Mouse (Mus musculus) liver, embryonic 16.5 days (tissue): Measurements from ENCODE around the gene 2310022B05Rik. TPM values are rescaled to one million over a fixed set of nuclear protein-coding genes. Genes with fewer than 3 reads are reported as not detected.
A peak's percentile ranks its signal among the peaks of the same experiment; 100 is the strongest.

ENCODE experiments used
- ATAC-seq: fragments of 200-750 bp; cut with Nextera tagmentation; 2 replicates; pipeline ENCODE4 v1.8.0; 2017; ENCODE audit warnings: low read depth, mild to moderate bottlenecking, moderate number of reproducible peaks, moderate library complexity
- H3K27ac ChIP-seq: fragments of 300-500 bp; sonication (generic); 2 replicates; pipeline ENCODE4 v1.5.1; 2014; ENCODE audit warnings: mild to moderate bottlenecking, low read length
- H3K27me3 ChIP-seq: fragments of 300-500 bp; sonication (generic); 2 replicates; pipeline ENCODE4 v1.6.1; 2014; ENCODE audit warnings: low read depth, low read length, mixed read lengths; ENCODE audit not compliant: control insufficient read depth, insufficient read depth
- H3K36me3 ChIP-seq: fragments of 300-500 bp; sonication (generic); 2 replicates; pipeline ENCODE4 v1.6.1; 2014; ENCODE audit warnings: mild to moderate bottlenecking; ENCODE audit not compliant: control insufficient read depth, insufficient read depth
- H3K4me1 ChIP-seq: fragments of 300-500 bp; sonication (generic); 2 replicates; pipeline ENCODE4 v1.6.1; 2014; ENCODE audit warnings: low read depth, low read length, mixed read lengths; ENCODE audit not compliant: control insufficient read depth
- H3K4me2 ChIP-seq: fragments of 300-500 bp; sonication (generic); 2 replicates; pipeline ENCODE4 v1.6.1; 2014; ENCODE audit warnings: low read depth, low read length, mixed read lengths
- H3K4me3 ChIP-seq: fragments of 300-500 bp; sonication (generic); 2 replicates; pipeline ENCODE4 v1.5.1; 2014; ENCODE audit warnings: low read depth, mild to moderate bottlenecking, low read length
- H3K9ac ChIP-seq: fragments of 300-500 bp; sonication (generic); 2 replicates; pipeline ENCODE4 v1.6.1; 2014; ENCODE audit warnings: low read depth, low read length
- H3K9me3 ChIP-seq: fragments of 300-500 bp; sonication (generic); replicated peaks from 2 replicates; pipeline ENCODE4 v1.6.1; 2016; ENCODE audit warnings: low read length; ENCODE audit not compliant: control insufficient read depth
- WGBS: fragments of 180-500 bp; shearing (Covaris S2); extraction: QIAGEN DNeasy Blood & Tissue Kit; methylation state at CpG from one replicate; pipeline ENCODE4 v1.1.7; 2014; ENCODE audit not compliant: insufficient replicate concordance; 5-methylcytosine and 5-hydroxymethylcytosine counted together
- polyA plus RNA-seq: library from polyadenylated mRNA; unstranded; fragments of >200 nt; fragmentation: Nextera tagmentation; extraction: Ambion mirVana; gene quantifications from 2 replicates; pipeline ENCODE4 v1.2.1, GENCODE M21; 2015

2310022B05Rik gene
- polyA plus RNA-seq, 1 experiment from 2014 or later: 6.4 TPM

DNA sequence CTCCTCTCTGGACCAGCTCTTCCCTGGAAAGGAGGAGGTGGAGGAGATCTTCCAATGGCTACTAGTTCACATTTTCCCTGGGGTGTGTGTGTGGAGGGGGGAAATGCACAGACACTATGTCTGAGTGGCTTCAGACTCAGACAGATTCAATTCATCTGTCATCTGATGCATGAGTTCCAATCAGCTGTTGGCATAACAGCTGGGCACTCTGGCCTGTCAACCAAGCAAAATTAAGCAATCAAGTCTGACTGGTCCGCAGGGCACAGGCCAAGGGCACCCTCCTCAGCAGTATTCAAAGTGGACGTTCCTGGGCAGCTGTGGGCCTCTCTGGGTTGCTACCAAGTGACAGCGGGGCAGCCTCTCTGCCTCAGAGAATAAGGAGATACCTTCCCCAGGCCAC is 5.6 kb upstream of the 2310022B05Rik start:
- no peaks in the 10 kb centered on the region for H3K27me3 ChIP-seq
- ATAC-seq: no peak
- no peaks in the 10 kb centered on the region for H3K9me3 ChIP-seq
- H3K9ac ChIP-seq: no peak overlapping the region
- H3K27ac ChIP-seq: no peak overlapping the region
- H3K4me1 ChIP-seq: no peaks in the 10 kb centered on the region
- H3K4me3 ChIP-seq: no peak overlapping the region
- H3K4me2 ChIP-seq: no peak overlapping the region
- no peaks in the 10 kb centered on the region for H3K36me3 ChIP-seq
- 63% methylated on average over 3 of the region's 3 CpGs for WGBS

DNA sequence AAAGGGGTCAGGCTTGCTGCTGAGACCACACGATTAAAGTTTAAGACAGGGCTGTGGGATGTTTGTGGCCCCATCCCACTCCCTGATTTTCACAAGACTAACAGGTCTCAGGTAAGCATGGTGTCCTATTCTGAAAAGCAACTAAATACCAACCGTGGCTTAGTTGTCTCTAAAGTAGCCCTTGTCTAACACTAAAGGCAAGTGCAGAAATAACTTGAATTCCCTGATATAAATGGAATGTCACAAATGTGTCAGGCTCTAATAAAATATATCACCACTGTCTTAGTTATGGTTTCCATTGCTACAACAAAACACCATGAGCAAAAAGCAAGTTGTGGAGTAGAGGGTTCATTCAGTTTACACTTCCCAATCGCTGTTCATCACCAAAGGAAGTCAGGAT is 1.2 kb upstream of the 2310022B05Rik start:
- Histone ChIP-seq H3K27ac (no peak overlapping the region), H3K36me3 (no peaks in the 10 kb centered on the region), H3K4me3 (no peak overlapping the region), H3K9me3 (no peaks in the 10 kb centered on the region), H3K9ac (no peak overlapping the region), H3K27me3 (no peaks in the 10 kb centered on the region), H3K4me2 (no peak overlapping the region), H3K4me1 (peaks cover 27% of the 10 kb centered on the region)
- ATAC-seq: no peak
- WGBS: 76% methylated on average over 3 of the region's 3 CpGs

DNA sequence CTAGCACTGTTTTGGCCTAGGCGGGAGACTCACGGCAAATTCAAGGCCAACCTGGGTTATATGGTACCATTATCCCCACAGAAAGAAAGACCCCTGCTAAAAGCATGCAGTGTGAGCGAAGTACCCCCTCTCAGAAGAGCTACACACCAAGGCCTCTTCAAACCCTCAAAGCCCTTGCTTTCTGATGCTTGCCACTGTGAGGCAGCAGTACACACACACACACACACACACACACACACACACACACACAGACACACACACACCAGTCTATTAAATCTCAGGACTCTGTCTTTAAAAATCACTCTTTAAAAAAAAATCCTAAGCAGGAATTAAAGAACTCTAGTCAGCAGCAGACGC is 683 bp upstream of the 2310022B05Rik start:
- Histone ChIP-seq H3K9me3 (no peaks in the 10 kb centered on the region), H3K27me3 (no peaks in the 10 kb centered on the region), H3K4me1 (peaks cover 32% of the 10 kb centered on the region), H3K4me3 (peak overlapping the region; percentile 90), H3K4me2 (peak overlapping the region; percentile 98), H3K9ac (no peak overlapping the region; the same call in 1 of the 2 replicates), H3K36me3 (no peaks in the 10 kb centered on the region), H3K27ac (0 out of 2 replicates have a peak overlapping the region, but pooled peaks have one; percentile 29)
- no peak for ATAC-seq
- 62% methylated on average over 4 of the region's 4 CpGs for WGBS

DNA sequence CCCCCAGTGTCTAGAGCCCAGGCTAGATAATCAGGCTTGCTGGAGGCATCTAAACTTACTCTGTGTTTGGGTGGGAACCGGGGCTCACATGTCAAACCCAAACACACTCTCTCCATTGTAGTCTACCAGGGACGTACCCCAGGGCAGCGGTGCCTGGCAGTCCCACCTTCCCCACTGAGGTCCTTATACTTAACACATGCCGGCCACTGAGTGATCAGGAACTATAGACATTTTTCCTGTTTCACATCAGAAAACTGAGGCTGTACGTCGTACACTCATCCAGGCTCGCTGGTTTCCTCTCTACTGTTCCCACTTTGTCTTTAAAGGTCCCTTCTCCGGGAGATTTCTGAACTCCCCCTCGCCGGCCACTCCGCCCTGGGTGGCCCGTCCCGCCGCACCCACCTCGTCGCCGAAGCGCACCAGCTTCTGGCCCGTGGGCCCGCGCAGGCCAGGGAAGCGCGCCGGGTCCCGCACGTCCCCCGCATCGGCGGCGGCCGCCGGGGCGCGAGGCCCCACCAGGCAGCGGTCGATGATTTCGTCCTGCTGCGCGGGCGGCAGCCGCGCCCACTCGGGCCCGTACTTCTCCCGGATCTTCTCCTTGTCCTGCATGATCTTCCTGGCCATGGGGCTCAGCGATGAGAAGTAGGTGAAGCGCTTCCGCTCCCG is 590 bp downstream of the 2310022B05Rik start:
- under 1% methylated on average over 49 of the region's 49 CpGs for WGBS
- Histone ChIP-seq H3K9me3 (no peaks in the 10 kb centered on the region), H3K27me3 (no peaks in the 10 kb centered on the region), H3K36me3 (no peaks in the 10 kb centered on the region), H3K9ac (peak overlapping the region; percentile 88), H3K4me1 (peaks cover 45% of the 10 kb centered on the region), H3K4me3 (peak overlapping the region; percentile 90), H3K4me2 (peak overlapping the region; percentile 98), H3K27ac (peak overlapping the region; percentile 67)
- ATAC-seq: peak; percentile 25

DNA sequence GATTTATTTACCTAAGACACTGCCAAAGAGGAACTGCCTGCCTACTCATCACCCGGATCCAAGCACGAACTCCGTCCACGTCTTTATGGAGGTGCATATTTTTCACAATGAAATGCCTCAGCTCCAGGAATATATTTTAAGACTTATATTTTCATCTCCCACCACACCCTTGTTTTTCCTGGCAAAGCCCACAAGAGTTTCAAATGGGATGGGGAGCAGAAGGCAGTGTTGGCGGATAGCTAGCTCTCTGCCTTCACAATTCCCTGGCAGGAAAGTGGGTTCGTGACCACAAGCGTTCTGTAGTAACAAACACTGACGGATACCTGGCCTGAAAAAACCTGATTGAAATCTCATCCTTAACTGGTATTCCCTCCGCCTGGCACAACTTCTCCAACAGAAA is 1.4 kb downstream of the 2310022B05Rik start:
- no peaks in the 10 kb centered on the region for H3K36me3 ChIP-seq
- peak overlapping the region; percentile 88 for H3K9ac ChIP-seq
- H3K27me3 ChIP-seq: no peaks in the 10 kb centered on the region
- no peak for ATAC-seq
- H3K4me3 ChIP-seq: peak overlapping the region; percentile 90
- H3K4me1 ChIP-seq: peaks cover 53% of the 10 kb centered on the region
- H3K9me3 ChIP-seq: no peaks in the 10 kb centered on the region
- H3K27ac ChIP-seq: peak overlapping the region; percentile 67; the same call in 1 of the 2 replicates
- peak overlapping the region; percentile 98 for H3K4me2 ChIP-seq
- WGBS: 41% methylated on average over 9 of the region's 9 CpGs

DNA sequence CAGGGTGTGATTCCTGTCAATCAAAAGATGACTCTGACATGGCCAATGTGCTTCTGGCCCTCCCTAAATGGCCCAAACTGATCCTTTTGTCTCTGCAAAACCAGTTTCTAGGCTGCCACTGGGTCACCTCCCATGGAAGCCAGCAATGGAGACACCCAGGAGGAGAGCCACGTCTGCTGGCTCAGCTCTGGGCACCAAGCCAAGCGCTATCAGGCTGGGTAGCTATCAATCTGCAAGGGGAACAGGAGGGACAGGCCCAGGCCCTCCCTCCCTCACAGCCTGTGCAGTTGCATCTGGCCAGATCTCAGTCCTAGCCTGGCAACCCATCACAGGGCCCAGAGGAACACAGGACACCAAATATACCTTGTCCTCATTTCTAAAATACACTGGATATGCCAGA is 4.8 kb downstream of the 2310022B05Rik start:
- 20% methylated on average over 2 of the region's 2 CpGs for WGBS
- Histone ChIP-seq H3K27ac (peak overlapping the region; percentile 92), H3K9me3 (no peaks in the 10 kb centered on the region), H3K4me1 (peaks cover 53% of the 10 kb centered on the region), H3K4me2 (peak overlapping the region; percentile 69), H3K9ac (peak overlapping the region; percentile 47), H3K27me3 (no peaks in the 10 kb centered on the region), H3K4me3 (peak overlapping the region; percentile 36), H3K36me3 (no peaks in the 10 kb centered on the region)
- ATAC-seq: peak; percentile 84

DNA sequence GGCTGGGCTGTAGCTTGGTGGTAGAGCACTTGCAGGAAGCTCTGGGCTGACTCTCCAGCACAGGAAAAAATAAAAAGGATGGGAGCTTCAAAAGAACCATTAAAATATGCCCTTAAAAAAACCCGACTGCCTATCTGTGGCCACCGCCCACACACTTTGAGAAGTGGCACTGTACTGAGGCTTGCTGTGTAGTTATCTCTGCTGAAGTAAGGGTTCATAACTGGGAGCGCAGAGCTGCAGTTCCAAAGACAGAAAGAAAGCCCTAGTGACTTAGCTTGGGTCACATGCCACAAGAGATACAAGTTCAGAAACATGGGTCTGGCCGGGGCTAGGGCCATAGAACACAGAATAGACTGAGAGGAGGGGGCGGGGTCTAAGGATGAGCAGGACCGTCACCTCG is 5.2 kb downstream of the 2310022B05Rik start:
- peak overlapping the region; percentile 92 for H3K27ac ChIP-seq

DNA sequence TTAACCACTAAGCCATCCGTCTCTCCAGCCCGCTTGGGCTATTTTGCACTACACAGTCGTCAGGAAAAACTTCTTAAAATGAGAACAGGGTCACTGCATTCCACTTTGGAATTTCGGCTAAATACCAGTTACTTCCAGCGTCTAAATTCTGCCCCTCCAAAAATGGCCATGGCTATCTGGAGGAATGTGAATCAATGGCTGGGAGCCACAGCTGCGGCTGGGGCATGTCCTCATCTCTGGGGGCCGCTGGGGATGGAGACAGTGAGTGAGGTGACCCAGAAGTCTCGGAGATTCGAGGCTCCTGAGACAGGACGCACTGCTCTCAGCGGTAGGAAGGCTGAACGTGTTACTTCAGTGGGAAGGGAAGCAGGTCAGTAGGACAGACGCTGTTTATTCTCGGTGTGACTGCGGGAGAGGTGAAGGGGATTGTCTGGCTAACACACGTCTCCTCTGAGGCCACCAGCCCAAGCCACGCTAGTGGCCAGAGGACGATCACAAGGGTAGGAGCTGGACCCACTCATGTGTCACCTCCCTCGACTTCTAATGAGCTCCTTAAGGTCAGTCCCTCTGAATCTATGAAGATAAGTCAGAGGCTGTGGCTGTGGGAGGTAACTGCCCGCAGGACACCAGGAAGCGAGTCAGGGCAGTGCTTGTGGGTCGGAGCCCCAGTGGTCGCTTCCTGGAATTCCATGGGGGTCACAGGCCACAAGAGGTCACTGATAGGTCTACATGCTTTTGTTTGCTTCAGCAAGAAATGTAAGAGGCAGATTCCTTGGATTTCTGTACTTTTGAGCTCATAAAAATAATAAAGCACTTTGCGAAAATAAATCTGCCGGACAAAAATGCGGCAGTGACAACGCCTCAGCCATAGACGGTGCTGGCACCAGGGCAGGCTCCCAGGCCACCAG is 9.3 kb downstream of the 2310022B05Rik start:
- WGBS: 71% methylated on average over 28 of the region's 28 CpGs
- H3K36me3 ChIP-seq: no peaks in the 10 kb centered on the region
- H3K4me3 ChIP-seq: no peak overlapping the region
- H3K27ac ChIP-seq: 0 out of 2 replicates have a peak overlapping the region, but pooled peaks have one; percentile 17
- no peaks in the 10 kb centered on the region for H3K9me3 ChIP-seq
- H3K9ac ChIP-seq: no peak overlapping the region
- H3K4me2 ChIP-seq: no peak overlapping the region
- peaks cover 37% of the 10 kb centered on the region for H3K4me1 ChIP-seq
- no peak for ATAC-seq
- H3K27me3 ChIP-seq: no peaks in the 10 kb centered on the region

More for the DNA sequence above, 5.2 kb downstream of the 2310022B05Rik start:
- Histone ChIP-seq H3K4me3 (peak overlapping the region; percentile 36), H3K9me3 (no peaks in the 10 kb centered on the region), H3K4me1 (peaks cover 54% of the 10 kb centered on the region), H3K36me3 (no peaks in the 10 kb centered on the region), H3K9ac (peak overlapping the region; percentile 47), H3K27me3 (no peaks in the 10 kb centered on the region), H3K4me2 (peak overlapping the region; percentile 69)
- 27% methylated on average over 7 of the region's 7 CpGs for WGBS
- peak; percentile 86 for ATAC-seq

DNA sequence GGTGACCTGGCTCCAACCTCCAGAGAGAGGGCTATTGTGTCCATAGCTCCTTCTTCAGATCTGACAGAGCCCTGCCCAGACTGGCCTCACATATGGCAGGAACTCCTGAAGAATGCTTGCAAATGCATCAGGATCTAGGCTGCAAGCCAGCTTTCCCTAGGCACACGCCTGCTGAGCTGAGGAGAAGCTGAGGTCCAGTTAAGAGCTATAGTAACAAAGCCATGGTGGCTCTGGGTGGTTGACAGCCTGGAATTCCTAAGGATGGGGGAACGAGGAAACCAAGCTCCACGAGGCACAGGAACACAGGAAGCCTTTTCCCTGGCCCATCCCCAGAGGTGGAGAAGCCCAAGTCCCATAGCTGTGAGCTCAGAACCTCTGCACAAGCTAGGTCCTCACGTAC is 10.6 kb downstream of the 2310022B05Rik start:
- no peak for ATAC-seq
- Histone ChIP-seq H3K9ac (no peak overlapping the region), H3K4me1 (peaks cover 25% of the 10 kb centered on the region), H3K4me2 (no peak overlapping the region), H3K27ac (0 out of 2 replicates have a peak overlapping the region, but pooled peaks have one; percentile 36), H3K9me3 (no peaks in the 10 kb centered on the region), H3K27me3 (no peaks in the 10 kb centered on the region), H3K36me3 (no peaks in the 10 kb centered on the region), H3K4me3 (no peak overlapping the region)
- 53% methylated on average over 4 of the region's 4 CpGs for WGBS
